Comparison of ENCODE assay signal across 7 mouse cellular contexts in genomic region chr11:48789973-48790823, GRCm38 (mm10). TPM values are rescaled to one million over a fixed set of nuclear protein-coding genes. Genes with fewer than 3 reads are reported as not detected.
DNase-seq lines count a peak whose midpoint lies in the region; ATAC-seq lines count a peak whose summit lies in the region.

No protein-coding gene starts in this region.

- peak; percentile 70 for DNase-seq in adrenal gland, adult 8-10 months
- DNase-seq in embryo, embryonic 9.5 days (ENCODE audit: extremely low spot score) = peak; percentile 79
- DNase-seq in gastrocnemius, postnatal 4 days (ENCODE audit: low spot score in 2 of 2) = peak; percentile 74 to 85
- peak; percentile 78 for DNase-seq in kidney, adult 11 months
- DNase-seq in limb, embryonic 10.5 days (ENCODE audit: low spot score) = peak; percentile 82
- DNase-seq in spleen, adult 12 weeks (ENCODE audit: low spot score) = peak; percentile 71

- H3K27me3 ChIP-seq in limb, embryonic 10.5 days (ENCODE audit: low read depth, poor library complexity, severe bottlenecking) = no peaks in the 10 kb centered on the region
- no peaks in the 10 kb centered on the region for H3K27me3 ChIP-seq in midbrain, embryonic 13.5 days

- H3K9me3 ChIP-seq in limb, embryonic 10.5 days (replicated peaks) = no peaks in the 10 kb centered on the region
- H3K9me3 ChIP-seq in midbrain, embryonic 13.5 days = no peaks in the 10 kb centered on the region

- no peak overlapping the region for H3K27ac ChIP-seq in limb, embryonic 10.5 days
- H3K27ac ChIP-seq in midbrain, embryonic 13.5 days = no peak overlapping the region

- H3K4me2 ChIP-seq in midbrain, embryonic 13.5 days (replicated peaks) = peak overlapping the region; percentile 44

- ATAC-seq in midbrain, embryonic 13.5 days = peak; percentile 60

- no peaks in the 10 kb centered on the region for H3K36me3 ChIP-seq in limb, embryonic 10.5 days
- no peaks in the 10 kb centered on the region for H3K36me3 ChIP-seq in midbrain, embryonic 13.5 days

- H3K4me1 ChIP-seq in limb, embryonic 10.5 days = peaks cover 4% of the 10 kb centered on the region; the same call in 1 of the 2 replicates
- no peaks in the 10 kb centered on the region for H3K4me1 ChIP-seq in midbrain, embryonic 13.5 days (replicated peaks)

- H3K9ac ChIP-seq in midbrain, embryonic 13.5 days (replicated peaks) = no peak overlapping the region; the same call in 1 of the 2 replicates

- H3K4me3 ChIP-seq in limb, embryonic 10.5 days = peak overlapping the region; percentile 38
- peak overlapping the region; percentile 20 for H3K4me3 ChIP-seq in midbrain, embryonic 13.5 days (replicated peaks)

- WGBS in limb, embryonic 10.5 days = 19% methylated on average over 20 of the region's 20 CpGs
- 15% methylated on average over 20 of the region's 20 CpGs for WGBS in midbrain, embryonic 13.5 days

RNA-seq across cellular contexts. Expression of gene Rack1, which starts 9.9 kb away (rescaled TPM):
- 100 to 1,000 TPM; 568 to 660 (median 629) TPM for total RNA-seq in adrenal gland, adult 8-10 months (2022)
- 100 to 1,000 TPM; 692 to 818 TPM for total RNA-seq in gastrocnemius, postnatal 4 days (2021)
- polyA plus RNA-seq in limb, embryonic 10.5 days (2016; fragmentation: Nextera tagmentation; extraction: Ambion mirVana) = 818 and 973 TPM in 2 replicates
- polyA plus RNA-seq in midbrain, embryonic 13.5 days (2015; fragmentation: Nextera tagmentation; extraction: Ambion mirVana) = 472 and 473 TPM in 2 replicates

RNA-seq across cellular contexts. Expression of gene Trim41, which starts 27.0 kb away (rescaled TPM):
- total RNA-seq in adrenal gland, adult 8-10 months (2022) = 10 to 100 TPM; 35.5 to 69.9 (median 49.8) TPM
- 10 to 100 TPM; 26.4 to 30.1 TPM for total RNA-seq in gastrocnemius, postnatal 4 days (2021)
- polyA plus RNA-seq in limb, embryonic 10.5 days (2016; fragmentation: Nextera tagmentation; extraction: Ambion mirVana) = 4.2 and 6.1 TPM in 2 replicates
- 6.9 and 7.0 TPM in 2 replicates for polyA plus RNA-seq in midbrain, embryonic 13.5 days (2015; fragmentation: Nextera tagmentation; extraction: Ambion mirVana)

RNA-seq across cellular contexts. Expression of gene Trim7, which starts 35.7 kb away (rescaled TPM):
- total RNA-seq in adrenal gland, adult 8-10 months (2022) = 10 to 100 TPM; 10.1 to 14.9 (median 10.9) TPM
- 10 to 100 TPM; 46.3 to 63.6 TPM for total RNA-seq in gastrocnemius, postnatal 4 days (2021)
- 0.70 TPM in 1 of 2 replicates, not detected in the other for polyA plus RNA-seq in limb, embryonic 10.5 days (2016; fragmentation: Nextera tagmentation; extraction: Ambion mirVana)
- polyA plus RNA-seq in midbrain, embryonic 13.5 days (2015; fragmentation: Nextera tagmentation; extraction: Ambion mirVana) = 0.89 and 1.0 TPM in 2 replicates

RNA-seq across cellular contexts. Expression of gene Gm12184, which starts 36.3 kb away (rescaled TPM):
- total RNA-seq in adrenal gland, adult 8-10 months (2022) = 1 to 10 TPM; 2.9 to 3.5 (median 3.3) TPM
- total RNA-seq in gastrocnemius, postnatal 4 days (2021) = 1 to 10 TPM; 1.9 to 4.9 TPM
- 2.9 and 5.1 TPM in 2 replicates for polyA plus RNA-seq in limb, embryonic 10.5 days (2016; fragmentation: Nextera tagmentation; extraction: Ambion mirVana)
- polyA plus RNA-seq in midbrain, embryonic 13.5 days (2015; fragmentation: Nextera tagmentation; extraction: Ambion mirVana) = 3.4 and 3.6 TPM in 2 replicates
